Mouse (Mus musculus): ENCODE measurements around the gene Blvrb. TPM values are rescaled to one million over a fixed set of nuclear protein-coding genes. Genes with fewer than 3 reads are reported as not detected.

The Blvrb gene
- polyA plus RNA-seq (2017; shearing (Covaris generic)), result 10 to 100 TPM; 13.9 to 16.7 TPM

DNA sequence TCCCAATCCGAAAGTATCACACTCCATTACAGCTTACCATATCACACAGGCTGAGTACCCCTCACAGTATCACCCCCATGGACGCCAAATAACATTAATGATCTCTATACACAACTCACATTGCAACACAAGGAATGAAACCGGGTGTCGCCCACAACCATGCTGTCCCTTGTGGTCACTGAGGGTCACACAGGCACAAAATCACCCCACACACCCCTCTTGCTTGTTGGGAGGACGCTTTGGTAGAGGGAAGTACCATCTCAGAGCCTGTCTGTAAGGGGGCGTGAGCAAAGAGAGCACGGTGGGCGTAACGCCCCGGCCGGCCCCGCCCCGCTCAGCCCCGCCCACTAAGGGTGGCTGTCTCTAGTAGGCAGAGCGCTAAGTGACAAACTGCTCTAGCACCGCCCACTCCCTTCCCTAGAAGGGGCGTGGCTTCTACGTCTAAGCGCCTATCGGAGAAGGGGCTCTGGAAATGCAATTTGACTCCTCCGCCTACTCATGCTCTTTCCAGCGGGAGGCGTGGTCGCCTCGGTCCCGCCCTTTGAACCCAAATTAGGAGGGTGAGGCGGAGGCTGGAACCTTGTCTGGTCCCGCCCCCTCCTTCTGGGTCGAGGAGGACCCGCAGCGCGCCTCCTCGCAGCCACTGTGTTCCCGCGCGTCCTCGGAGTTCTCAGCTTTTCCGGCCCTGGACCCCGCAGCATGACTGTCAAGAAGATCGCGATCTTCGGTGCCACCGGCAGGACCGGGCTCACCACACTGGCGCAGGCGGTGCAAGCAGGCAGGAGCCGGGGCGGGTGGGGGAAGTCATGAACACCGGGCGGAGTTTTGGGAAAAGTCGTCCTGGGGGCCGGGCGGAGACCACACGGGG, at the start of gene Blvrb, which contains the start of gene Sptbn4:
Blvrb (plus strand) TSS at position 560 of the 868 bp plus-strand sequence.
Sptbn4 (minus strand) TSS at position 268 of the 868 bp plus-strand sequence.
- peak; percentile 92 for ATAC-seq

DNA sequence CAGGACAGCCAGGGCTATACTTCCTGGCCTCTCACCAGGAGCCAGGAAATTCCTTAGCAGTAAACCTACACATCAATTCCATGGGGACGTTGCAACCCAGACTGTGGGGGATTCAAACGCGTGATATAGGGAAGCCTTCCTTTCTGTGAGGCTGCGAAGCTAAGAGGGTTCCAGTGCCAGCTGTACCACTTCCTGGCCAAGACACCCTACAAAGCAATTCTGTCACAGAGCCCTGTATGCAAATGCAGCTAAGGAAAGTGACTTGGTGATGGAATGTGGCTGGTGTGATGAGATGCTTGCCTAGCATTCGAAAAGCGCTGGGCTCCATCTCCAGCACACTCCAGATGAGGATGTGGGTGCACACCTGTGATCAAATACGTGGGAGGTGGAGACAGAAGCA, 47.2 kb upstream of the Blvrb start:
- ATAC-seq, result no peak

GRCm38 (mm10) chr7:27402675-27403074, 45.1 kb upstream of the Blvrb start:
- ATAC-seq, result no peak

DNA sequence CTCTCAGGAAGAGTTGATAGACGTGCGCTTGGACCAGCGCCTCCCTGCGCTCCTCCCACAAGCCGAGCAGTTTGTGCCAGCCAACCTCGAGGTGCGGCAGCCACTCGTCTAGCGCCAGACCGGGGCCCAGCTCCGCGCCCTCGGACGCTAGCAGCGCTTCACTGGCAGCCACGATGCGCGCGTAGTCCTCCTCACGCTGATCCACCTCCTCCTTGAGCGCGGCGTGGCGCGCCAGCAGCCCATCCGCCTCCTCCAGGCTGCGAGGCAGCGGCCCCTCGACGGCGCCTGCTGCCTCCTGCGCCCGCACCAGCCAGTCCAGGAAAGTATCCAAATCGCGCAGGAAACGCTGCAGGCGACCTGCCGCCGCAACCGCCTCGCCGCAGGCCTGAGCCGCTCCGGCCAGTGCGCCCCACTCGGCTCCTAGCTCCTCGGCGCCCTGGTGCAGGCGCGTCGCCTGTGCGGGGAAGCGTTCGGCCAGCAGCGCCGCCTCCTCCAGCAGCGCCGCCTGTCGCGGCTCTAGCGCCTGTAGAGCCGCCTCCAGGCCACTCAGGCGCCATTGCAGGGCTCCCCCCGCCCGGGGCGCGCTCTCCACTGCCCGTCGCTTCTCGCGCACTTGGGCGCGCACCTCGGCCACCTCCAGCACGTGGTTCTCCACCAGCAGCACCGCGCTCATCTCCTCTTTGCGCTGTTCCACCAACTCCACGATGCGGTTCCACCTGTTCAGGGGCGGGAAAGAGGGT, 43.4 kb upstream of the Blvrb start:
- ATAC-seq, result no peak

DNA sequence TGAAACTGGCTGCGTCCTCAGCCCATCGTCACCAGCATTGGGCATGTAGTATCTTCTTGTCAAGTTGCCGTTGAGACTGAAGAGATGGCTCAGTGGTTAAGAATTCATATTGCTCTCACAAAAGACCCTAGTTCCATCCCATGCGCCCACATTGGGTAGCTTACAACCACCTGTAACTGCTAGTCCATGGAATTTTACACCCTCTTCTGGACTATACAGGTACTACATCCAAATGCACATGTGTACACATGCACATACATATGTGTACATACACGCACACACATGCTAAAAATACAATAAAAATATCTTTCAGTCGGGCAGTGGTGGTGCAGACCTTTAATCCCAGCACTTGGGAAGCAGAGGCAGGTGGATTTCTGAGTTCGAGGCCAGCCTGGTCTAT, 41.3 kb upstream of the Blvrb start:
- ATAC-seq, result no peak

- no peak for ATAC-seq
Measured at GRCm38 (mm10) chr7:27407816-27408215, 40.0 kb upstream of the Blvrb start.

DNA sequence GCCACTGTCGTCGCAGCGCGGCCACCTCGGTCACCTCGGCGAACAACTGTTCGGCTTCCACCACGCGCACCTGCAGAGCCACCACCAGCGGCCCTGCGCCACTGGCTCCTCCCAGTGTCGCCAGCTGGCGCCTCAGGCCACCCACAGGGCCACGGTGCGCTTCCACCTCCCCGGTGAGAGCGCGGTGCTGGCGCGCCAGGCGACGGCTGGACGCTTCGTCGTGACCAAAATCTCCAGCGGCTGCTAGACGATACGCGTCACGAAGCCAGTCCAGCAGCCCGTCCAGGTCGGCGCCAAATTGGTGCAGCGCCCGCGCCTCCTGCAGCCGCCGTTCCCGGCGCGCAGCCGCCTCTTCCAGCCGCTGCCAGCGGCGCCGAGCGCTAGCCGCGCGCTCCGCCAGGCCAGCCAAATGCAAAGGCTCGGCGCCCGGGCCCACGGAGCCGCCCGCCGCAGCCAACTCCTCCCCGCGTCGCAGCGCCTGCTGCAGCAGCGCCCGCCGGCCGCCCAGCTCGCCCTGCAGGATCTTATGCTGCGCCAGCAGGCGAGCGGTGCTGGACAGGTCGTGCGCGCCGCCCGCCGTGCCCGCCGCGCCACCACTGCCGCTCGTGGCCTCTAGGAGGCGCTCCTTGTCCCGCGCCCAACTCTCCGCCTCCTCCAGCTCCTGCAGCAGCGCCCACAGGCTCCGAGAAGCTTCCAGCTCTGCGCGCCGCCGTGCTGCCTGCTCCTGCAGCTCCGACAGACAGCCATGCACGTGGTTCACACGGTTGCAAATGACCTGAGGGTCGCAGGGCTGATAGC, 39.2 kb upstream of the Blvrb start:
- no peak for ATAC-seq

GRCm38 (mm10) chr7:27417151-27417550, 30.6 kb upstream of the Blvrb start:
- ATAC-seq, result no peak

DNA sequence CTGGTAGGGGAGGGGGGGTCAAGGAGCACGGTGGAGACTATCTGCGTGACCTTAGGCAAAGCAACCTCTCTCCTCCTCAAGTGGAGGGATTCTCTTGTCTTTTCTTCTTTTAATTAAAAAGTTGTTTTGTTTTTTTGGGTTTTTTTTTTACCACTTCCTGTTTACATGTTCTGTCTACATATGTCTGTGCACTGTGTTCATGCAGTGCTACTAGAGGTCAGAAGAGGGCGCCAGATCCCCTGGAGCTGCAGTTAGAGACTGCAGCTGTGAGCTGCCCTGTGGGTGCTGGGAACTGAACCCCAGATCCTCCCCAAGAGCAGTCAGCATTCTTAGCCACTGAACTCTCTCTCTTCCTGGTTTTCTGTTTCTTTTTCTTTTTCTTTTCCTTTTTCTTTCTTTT, 28.7 kb upstream of the Blvrb start:
- ATAC-seq, result no peak

DNA sequence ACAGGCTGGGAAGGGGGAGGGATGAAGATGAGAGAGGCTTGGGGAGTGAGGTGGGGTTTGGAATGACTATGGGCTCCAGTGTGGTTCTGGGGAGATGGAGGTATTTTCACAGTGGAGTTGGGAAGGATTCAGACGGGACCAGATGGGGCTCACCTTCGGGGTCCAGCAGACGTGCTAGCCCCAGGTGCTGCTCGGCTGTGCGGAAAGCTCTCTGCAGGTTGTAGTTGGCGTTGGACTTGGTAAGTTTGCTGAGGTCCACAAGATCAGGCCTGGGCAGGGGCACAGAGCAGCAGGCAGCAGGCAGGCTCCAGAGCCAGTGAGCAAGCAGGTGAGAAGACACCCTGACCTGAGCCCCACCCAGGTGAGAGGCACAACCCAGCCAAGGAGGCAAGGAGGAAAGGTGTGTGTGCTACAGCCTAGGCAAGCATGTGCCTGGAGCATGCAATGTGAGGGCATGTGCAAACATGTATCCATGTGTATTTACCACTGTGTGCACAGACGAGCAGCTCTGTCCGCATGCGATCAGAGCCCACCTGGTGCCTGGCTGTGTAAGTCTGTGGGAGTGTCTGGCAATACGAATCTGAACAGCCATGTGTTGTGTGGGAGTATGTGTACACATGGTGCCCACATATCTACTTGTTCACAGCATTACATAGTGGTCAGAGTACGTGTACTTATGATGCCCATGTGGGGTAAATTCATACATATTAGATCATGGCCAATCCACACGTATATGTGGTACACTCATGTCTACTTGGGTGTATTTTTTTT, 24.0 kb upstream of the Blvrb start:
- no peak for ATAC-seq

DNA sequence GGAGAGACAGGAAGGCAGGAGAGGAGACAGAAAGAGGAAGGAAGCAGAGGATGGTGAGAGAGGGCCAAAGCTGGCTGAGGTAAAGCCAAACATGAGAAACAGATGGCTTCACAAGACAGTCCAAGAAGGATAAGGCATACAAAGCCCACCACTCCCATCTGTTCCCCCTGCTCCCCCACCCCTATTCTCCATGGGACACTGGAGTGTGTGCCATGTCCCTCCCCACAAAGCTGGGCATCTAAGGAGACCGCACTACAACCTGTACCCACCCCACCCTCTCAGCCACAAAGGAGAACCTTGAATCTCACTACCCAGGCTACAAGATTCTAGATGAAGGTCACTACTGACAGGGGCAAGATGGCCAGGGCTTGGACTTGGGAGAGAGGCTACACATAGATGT, 20.4 kb upstream of the Blvrb start:
- no peak for ATAC-seq

GRCm38 (mm10) chr7:27428002-27428401, 19.8 kb upstream of the Blvrb start:
- no peak for ATAC-seq

DNA sequence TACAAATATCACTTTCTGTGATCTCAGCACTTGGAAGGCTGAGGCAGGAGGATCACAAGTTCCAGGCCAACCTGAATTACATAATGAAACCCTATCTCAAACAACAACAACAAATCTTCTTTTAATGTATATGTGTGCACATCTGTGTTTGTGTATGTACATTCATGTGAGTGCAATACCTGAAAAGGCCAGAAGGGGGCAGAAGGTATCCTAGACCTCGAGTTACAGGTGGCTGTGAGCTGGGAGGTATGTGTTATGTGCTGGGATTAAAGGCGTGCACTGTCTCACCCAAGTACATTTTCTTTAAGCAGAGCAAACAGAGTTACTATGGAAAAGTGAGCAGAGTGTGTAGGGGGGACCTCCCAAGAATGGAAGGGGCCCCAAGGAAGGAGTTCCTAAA, 18.6 kb upstream of the Blvrb start:
- no peak for ATAC-seq

DNA sequence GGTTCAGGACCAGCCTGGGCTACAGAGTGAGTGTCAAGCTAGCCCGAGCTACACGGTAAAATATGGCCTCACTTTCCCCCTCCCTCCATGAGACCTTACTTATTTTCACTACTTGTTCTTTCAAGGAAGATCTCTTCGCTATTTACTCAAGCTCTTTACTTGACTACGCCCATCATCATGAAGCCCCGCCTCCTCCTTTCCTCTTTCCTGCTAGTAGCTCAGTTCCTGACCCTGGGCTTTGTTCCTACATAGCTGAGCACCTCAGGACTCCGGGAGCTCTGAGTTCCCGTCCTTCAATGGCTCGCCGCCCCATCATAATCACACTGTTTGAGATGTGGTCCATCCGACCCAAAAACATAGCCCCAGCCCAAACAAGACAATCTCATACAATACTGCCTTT, 14.4 kb upstream of the Blvrb start:
- ATAC-seq, result no peak

GRCm38 (mm10) chr7:27433794-27434193, 14.0 kb upstream of the Blvrb start:
- ATAC-seq, result no peak

DNA sequence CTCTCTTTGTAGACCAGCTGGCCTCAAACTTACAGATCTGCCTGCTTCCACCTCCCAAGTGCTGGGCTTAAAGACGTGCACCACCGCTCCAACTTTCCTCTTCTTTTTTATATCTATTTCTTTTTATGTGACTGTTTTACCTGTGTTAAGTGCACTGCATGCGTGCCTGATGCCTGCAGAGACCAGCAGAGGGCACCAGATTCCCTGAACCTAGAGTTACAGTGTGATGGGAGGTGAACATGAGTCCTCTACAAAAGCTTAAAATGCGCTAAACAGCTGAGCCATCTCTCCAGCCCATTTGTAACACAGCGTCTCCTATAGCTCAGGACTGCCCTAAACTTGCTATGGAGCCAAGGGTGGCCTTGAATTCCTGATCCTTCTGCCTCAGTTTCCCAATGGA, 10.2 kb upstream of the Blvrb start:
- no peak for ATAC-seq

GRCm38 (mm10) chr7:27440014-27440413, 7.8 kb upstream of the Blvrb start:
- ATAC-seq, result no peak

- ATAC-seq, result no peak
Measured at GRCm38 (mm10) chr7:27446051-27446450, 1.7 kb upstream of the Blvrb start.

DNA sequence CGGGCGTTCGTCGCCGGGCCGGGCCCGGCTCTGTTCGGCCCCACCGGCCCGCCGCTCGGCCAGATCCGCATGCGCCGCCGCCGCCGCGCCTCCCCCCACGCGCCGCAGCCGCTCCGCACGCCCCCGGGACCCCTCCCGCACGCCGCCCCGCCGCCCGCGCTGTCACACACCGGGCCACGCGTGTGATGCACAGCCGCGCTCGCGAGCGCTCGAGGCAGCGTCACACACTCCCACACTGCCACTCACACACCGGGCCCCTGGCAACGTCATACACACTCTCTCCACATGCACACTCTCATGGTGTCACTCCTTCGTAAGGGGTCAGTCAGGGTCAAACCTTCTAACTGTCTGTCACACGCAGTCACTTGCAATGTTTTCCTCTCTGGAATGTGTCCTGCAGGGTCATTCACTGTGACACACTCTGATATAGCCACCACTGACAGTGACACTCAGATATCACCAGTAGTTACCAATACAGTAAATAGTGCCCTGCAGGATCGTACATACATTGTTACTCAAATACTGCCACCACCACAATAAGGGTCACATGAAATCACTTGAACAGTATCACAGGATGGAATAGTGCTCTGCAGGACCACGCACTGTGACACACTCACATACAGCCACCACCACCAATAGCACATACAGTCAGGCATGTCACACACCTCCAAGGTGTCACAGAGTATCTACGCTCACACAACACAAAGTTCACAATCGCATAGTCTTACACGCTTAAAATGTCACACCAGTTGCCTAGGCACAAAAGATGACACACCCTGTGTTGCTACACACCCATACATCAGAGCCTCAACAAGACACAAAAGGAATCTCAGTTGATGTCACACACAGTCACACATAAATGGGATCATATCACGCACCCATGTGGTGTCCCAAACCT, 1.0 kb upstream of the Blvrb start:
- peak; percentile 18 for ATAC-seq

- no peak for ATAC-seq
Measured at GRCm38 (mm10) chr7:27448421-27449206, 836 bp downstream of the Blvrb start.
